Mouse (Mus musculus) lung, postnatal 0 days (tissue): ENCODE measurements at regions not wholly inside any gene's neighbourhood (a gene's known extent, or its start where the extent isn't known, plus 50 kb on each side); places are given as distances from the start of the nearest gene placed in this dataset.

Experiments
- CTCF ChIP-seq: IDR thresholded peaks from 2 replicates; pipeline ENCODE4 v1.5.1; 2016; ENCODE audit warnings: antibody characterized with exemption, mild to moderate bottlenecking
- EP300 ChIP-seq: IDR thresholded peaks from 2 replicates; pipeline ENCODE4 v1.6.1; 2016; ENCODE audit warnings: antibody characterized with exemption, mild to moderate bottlenecking, control low read depth

DNA sequence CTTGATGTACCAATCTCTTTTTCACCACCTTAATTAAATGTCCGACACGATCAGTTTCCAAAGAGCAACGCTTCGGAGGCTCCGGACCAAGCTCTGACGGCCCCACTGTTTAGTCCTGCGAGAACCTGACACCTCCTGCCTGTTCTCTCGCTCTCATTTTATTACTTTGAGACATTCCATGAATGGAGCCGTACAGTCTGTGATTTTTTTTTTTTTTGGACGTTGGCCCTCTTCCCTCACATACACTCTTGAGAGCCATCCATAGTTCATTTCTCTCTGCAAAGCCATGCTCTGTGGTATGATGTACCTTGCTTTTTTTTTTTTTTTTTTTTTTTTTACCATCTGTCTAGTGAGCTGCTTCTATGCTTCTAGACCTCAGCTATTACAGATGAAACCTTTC lies 106.7 kb downstream of the Nxnl2 start:
- TF ChIP-seq CTCF (no peak), EP300 (no peak)
